In the genomic region with DNA sequence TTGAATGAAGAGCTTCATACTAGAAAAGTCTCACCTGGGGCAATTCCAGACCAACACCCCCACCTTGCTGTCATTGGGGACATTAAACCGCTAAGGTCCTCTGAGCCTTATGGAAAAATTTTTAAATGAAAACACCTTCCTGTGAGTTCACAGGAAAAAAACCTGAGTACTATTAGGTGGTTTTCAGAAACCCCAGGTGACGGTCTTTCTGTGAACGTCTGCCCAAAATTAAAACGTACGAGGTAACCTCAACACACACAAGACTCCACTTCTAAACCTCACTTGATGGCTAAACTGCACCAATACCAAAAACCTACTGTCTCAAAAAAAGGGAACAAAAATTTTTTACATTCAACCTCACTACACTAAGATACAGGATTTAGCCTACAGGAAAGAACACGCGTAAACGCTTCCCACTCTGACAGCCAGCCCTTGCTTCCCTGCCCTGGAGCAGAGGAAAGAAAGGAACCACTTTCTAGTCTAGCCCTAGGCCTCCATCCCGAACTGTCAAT, we compare ENCODE assay signal across 8 mouse cellular contexts. TPM values are rescaled to one million over a fixed set of nuclear protein-coding genes. Genes with fewer than 3 reads are reported as not detected.
DNase-seq lines count a peak whose midpoint lies in the region; ATAC-seq lines count a peak whose summit lies in the region.

No protein-coding gene starts in this region.

- 0 out of 2 replicates have a peak, but pooled peaks cover 2% of the 10 kb centered on the region for H3K36me3 ChIP-seq in heart, embryonic 16.5 days (ENCODE audit: control insufficient read depth, insufficient read depth)
- H3K36me3 ChIP-seq in hindbrain, embryonic 12.5 days: 0 out of 2 replicates have a peak, but pooled peaks cover 6% of the 10 kb centered on the region
- H3K36me3 ChIP-seq in midbrain, embryonic 13.5 days: peaks cover 5% of the 10 kb centered on the region; the same call in 1 of the 2 replicates

- H3K9ac ChIP-seq in heart, embryonic 16.5 days (ENCODE audit: low read length): peak overlapping the region; percentile 91
- peak overlapping the region; percentile 97 for H3K9ac ChIP-seq in hindbrain, embryonic 12.5 days
- peak overlapping the region; percentile 95 for H3K9ac ChIP-seq in midbrain, embryonic 13.5 days (replicated peaks)

- H3K9me3 ChIP-seq in heart, embryonic 16.5 days (replicated peaks; ENCODE audit: control insufficient read depth, low read length): no peaks in the 10 kb centered on the region
- no peaks in the 10 kb centered on the region for H3K9me3 ChIP-seq in hindbrain, embryonic 12.5 days (replicated peaks)
- no peaks in the 10 kb centered on the region for H3K9me3 ChIP-seq in midbrain, embryonic 13.5 days

- H3K27me3 ChIP-seq in heart, embryonic 16.5 days (ENCODE audit: control insufficient read depth, insufficient read depth, low read length): no peaks in the 10 kb centered on the region
- no peaks in the 10 kb centered on the region for H3K27me3 ChIP-seq in hindbrain, embryonic 12.5 days
- H3K27me3 ChIP-seq in midbrain, embryonic 13.5 days: no peaks in the 10 kb centered on the region

- H3K4me3 ChIP-seq in heart, embryonic 16.5 days (ENCODE audit: low read length): peak overlapping the region; percentile 92
- H3K4me3 ChIP-seq in hindbrain, embryonic 12.5 days: peak overlapping the region; percentile 99
- H3K4me3 ChIP-seq in midbrain, embryonic 13.5 days (replicated peaks): peak overlapping the region; percentile 96

- peak overlapping the region; percentile 88; the same call in 1 of the 2 replicates for H3K27ac ChIP-seq in heart, embryonic 16.5 days (ENCODE audit: low read length)
- peak overlapping the region; percentile 96; the same call in 1 of the 2 replicates for H3K27ac ChIP-seq in hindbrain, embryonic 12.5 days
- H3K27ac ChIP-seq in midbrain, embryonic 13.5 days: peak overlapping the region; percentile 96

- WGBS in heart, embryonic 16.5 days: 3% methylated on average over 9 of the region's 9 CpGs
- 3% methylated on average over 9 of the region's 9 CpGs for WGBS in hindbrain, embryonic 12.5 days
- WGBS in midbrain, embryonic 13.5 days: 1% methylated on average over 9 of the region's 9 CpGs

- peak overlapping the region; percentile 95 for H3K4me2 ChIP-seq in heart, embryonic 16.5 days (ENCODE audit: low read depth, low read length)
- H3K4me2 ChIP-seq in hindbrain, embryonic 12.5 days (replicated peaks): peak overlapping the region; percentile 94
- peak overlapping the region; percentile 93 for H3K4me2 ChIP-seq in midbrain, embryonic 13.5 days (replicated peaks)

- ATAC-seq in heart, embryonic 16.5 days (replicated peaks; ENCODE audit: extremely low read depth, insufficient read depth, low FRiP score): no peak
- ATAC-seq in hindbrain, embryonic 12.5 days (ENCODE audit: low FRiP score): no peak
- ATAC-seq in midbrain, embryonic 13.5 days: no peak

- DNase-seq in heart, adult 11 months: no peak
- peak; percentile 25 for DNase-seq in R1 (ENCODE audit: low read depth, low spot score)
- DNase-seq in c-Kit-positive CD71-positive TER-119-positive erythroid progenitor cells, embryonic 14.5 days (ENCODE audit: low spot score): no peak
- DNase-seq in left cerebral cortex, adult 8-10 months (ENCODE audit: low spot score in 2 of 2): no peak
- no peak for DNase-seq in testis, postnatal 14 days (ENCODE audit: low spot score)

- peaks cover 43% of the 10 kb centered on the region for H3K4me1 ChIP-seq in heart, embryonic 16.5 days (ENCODE audit: control insufficient read depth, insufficient read depth, low read length)
- H3K4me1 ChIP-seq in hindbrain, embryonic 12.5 days: peaks cover 52% of the 10 kb centered on the region
- H3K4me1 ChIP-seq in midbrain, embryonic 13.5 days (replicated peaks): peaks cover 68% of the 10 kb centered on the region

RNA-seq across cellular contexts. Expression of a gene that starts 0.6 kb away (rescaled TPM):
- polyA plus RNA-seq in heart, embryonic 16.5 days (2015; fragmentation: Nextera tagmentation; extraction: Ambion mirVana): 66.1 and 78.0 TPM in 2 replicates
- polyA plus RNA-seq in hindbrain, embryonic 12.5 days (2016; fragmentation: Nextera tagmentation; extraction: Ambion mirVana): 91.8 and 98.4 TPM in 2 replicates
- polyA plus RNA-seq in midbrain, embryonic 13.5 days (2015; fragmentation: Nextera tagmentation; extraction: Ambion mirVana): 74.1 and 76.7 TPM in 2 replicates
- total RNA-seq in left cerebral cortex, adult 8-10 months (2022): 10 to 100 TPM; 73.7 to 94.6 (median 86.7) TPM

RNA-seq across cellular contexts. Expression of a gene that starts 1.5 kb away (rescaled TPM):
- 3.3 and 3.5 TPM in 2 replicates for polyA plus RNA-seq in heart, embryonic 16.5 days (2015; fragmentation: Nextera tagmentation; extraction: Ambion mirVana)
- polyA plus RNA-seq in hindbrain, embryonic 12.5 days (2016; fragmentation: Nextera tagmentation; extraction: Ambion mirVana): 5.9 and 8.4 TPM in 2 replicates
- polyA plus RNA-seq in midbrain, embryonic 13.5 days (2015; fragmentation: Nextera tagmentation; extraction: Ambion mirVana): 5.8 and 7.1 TPM in 2 replicates
- total RNA-seq in left cerebral cortex, adult 8-10 months (2022): 10 to 100 TPM; 40.9 to 45.1 (median 44.2) TPM
